8 mouse cellular contexts compared by ENCODE assay signal in genomic region chr8:95951794-95952193, GRCm38 (mm10).
DNase-seq lines count a peak whose midpoint lies in the region; ATAC-seq lines count a peak whose summit lies in the region.

No protein-coding gene starts in this region.

- 1% methylated on average over 17 of the region's 17 CpGs for WGBS in midbrain, embryonic 12.5 days

- intact Hi-C loops in left cerebral cortex, postnatal 4 days (cut with DNase I): no loop called here

- no peak overlapping the region for H3K9ac ChIP-seq in midbrain, embryonic 12.5 days (replicated peaks)

- H3K27ac ChIP-seq in midbrain, embryonic 12.5 days (replicated peaks): no peak overlapping the region

- peak; percentile 90 for DNase-seq in embryo, embryonic 11 days
- peak; percentile 70 for DNase-seq in kidney, adult 18-20 months
- DNase-seq in left cerebral cortex, postnatal 4 days: peak; percentile 76
- peak; percentile 3 for DNase-seq in splenic B cell, adult 2 months (ENCODE audit: low read depth, low spot score)

- H3K36me3 ChIP-seq in megakaryocyte, embryonic 14.5 days (replicated peaks; ENCODE audit: low read length): no peaks in the 10 kb centered on the region
- no peaks in the 10 kb centered on the region for H3K36me3 ChIP-seq in midbrain, embryonic 12.5 days
- H3K36me3 ChIP-seq in splenic B cell, adult 2 months (ENCODE audit: control insufficient read depth, insufficient read depth, low read length, poor library complexity, severe bottlenecking): no peaks in the 10 kb centered on the region

- no peaks in the 10 kb centered on the region for H3K9me3 ChIP-seq in megakaryocyte, embryonic 14.5 days
- H3K9me3 ChIP-seq in midbrain, embryonic 12.5 days: no peaks in the 10 kb centered on the region

- H3K4me2 ChIP-seq in midbrain, embryonic 12.5 days (replicated peaks): peak overlapping the region; percentile 47

- no peak for ATAC-seq in megakaryocyte, adult 5-6 weeks (ENCODE audit: poor library complexity, severe bottlenecking)
- peak; percentile 69 for ATAC-seq in granulocyte monocyte progenitor cell, adult 5-6 weeks (replicated peaks; ENCODE audit: poor library complexity, severe bottlenecking)
- ATAC-seq in midbrain, embryonic 12.5 days (ENCODE audit: low FRiP score, low read depth): peak; percentile 85

- H3K4me3 ChIP-seq in megakaryocyte, embryonic 14.5 days (replicated peaks): peak overlapping the region; percentile 76
- H3K4me3 ChIP-seq in midbrain, embryonic 12.5 days: peak overlapping the region; percentile 31

- no peaks in the 10 kb centered on the region for H3K4me1 ChIP-seq in megakaryocyte, embryonic 14.5 days
- no peaks in the 10 kb centered on the region; the same call in 1 of the 2 replicates for H3K4me1 ChIP-seq in midbrain, embryonic 12.5 days

- peaks cover 6% of the 10 kb centered on the region for H3K27me3 ChIP-seq in megakaryocyte, embryonic 14.5 days (replicated peaks)
- no peaks in the 10 kb centered on the region for H3K27me3 ChIP-seq in midbrain, embryonic 12.5 days
- H3K27me3 ChIP-seq in splenic B cell, adult 2 months (ENCODE audit: control insufficient read depth, insufficient read depth, low read length, poor library complexity, severe bottlenecking): no peaks in the 10 kb centered on the region

Comparison
In these comparisons a context has a peak if more than half of its experiments do, and no peak if none do; other contexts are left out.
1. DNase-seq: peak in every context shown above with its lines; median percentile 90 in embryo, embryonic 11 days; 76 in left cerebral cortex, postnatal 4 days; 70 in kidney, adult 18-20 months; 3 in splenic B cell, adult 2 months.